Mouse (Mus musculus): ENCODE measurements around the gene Ccnd2. TPM values are rescaled to one million over a fixed set of nuclear protein-coding genes. Genes with fewer than 3 reads are reported as not detected.

Gene Ccnd2
- polyA plus RNA-seq, 1 experiment from 2014 or later: 286 TPM

GRCm38 (mm10) chr6:127149944-127150662 is 1.9 kb downstream of the Ccnd2 start:
- WGBS: under 1% methylated on average over 31 of the region's 38 CpGs
- no peaks in the 10 kb centered on the region for H3K27me3 ChIP-seq (replicated peaks; ENCODE audit: insufficient read depth, low read length)
- no peaks in the 10 kb centered on the region for H3K36me3 ChIP-seq (ENCODE audit: insufficient read depth, low read length)
- peaks cover 32% of the 10 kb centered on the region; the same call in 1 of the 2 replicates for H3K4me1 ChIP-seq (ENCODE audit: insufficient read depth, low read depth, low read length)
- ATAC-seq (no peak), DNase-seq (ENCODE audit: low spot score) (no peak)
- peak overlapping the region; percentile 59 for H3K27ac ChIP-seq (ENCODE audit: low read length)
- TF ChIP-seq CTCF (IDR thresholded peaks at IDR 0.05) (no peak), EP300 (IDR thresholded peaks at IDR 0.05) (no peak)
- no peaks in the 10 kb centered on the region for H3K9me3 ChIP-seq (ENCODE audit: low read length)
- H3K4me3 ChIP-seq (ENCODE audit: low read depth, low read length): peak overlapping the region; percentile 75
- peak overlapping the region; percentile 84 for H3K9ac ChIP-seq (replicated peaks; ENCODE audit: low read depth)
- peak overlapping the region; percentile 90 for H3K4me2 ChIP-seq (replicated peaks; ENCODE audit: low read depth, low read length)

- TF ChIP-seq EP300 (IDR thresholded peaks at IDR 0.05): no peak
- no peak for TF ChIP-seq CTCF (IDR thresholded peaks at IDR 0.05)
- Histone ChIP-seq H3K36me3 (ENCODE audit: insufficient read depth, low read length) (no peaks in the 10 kb centered on the region), H3K4me1 (ENCODE audit: insufficient read depth, low read depth, low read length) (peaks cover 32% of the 10 kb centered on the region; the same call in 1 of the 2 replicates), H3K4me2 (replicated peaks; ENCODE audit: low read depth, low read length) (peak overlapping the region; percentile 90), H3K9me3 (ENCODE audit: low read length) (no peaks in the 10 kb centered on the region), H3K9ac (replicated peaks; ENCODE audit: low read depth) (peak overlapping the region; percentile 84), H3K27ac (ENCODE audit: low read length) (peak overlapping the region; percentile 59), H3K4me3 (ENCODE audit: low read depth, low read length) (peak overlapping the region; percentile 75), H3K27me3 (replicated peaks; ENCODE audit: insufficient read depth, low read length) (no peaks in the 10 kb centered on the region)
- WGBS: under 1% methylated on average over 30 of the region's 30 CpGs
- DNase-seq (ENCODE audit: low spot score) (peak; percentile 50), ATAC-seq (no peak)
These were observed 2.6 kb downstream of the Ccnd2 start for GRCm38 (mm10) chr6:127149303-127149943.

- ATAC-seq: no peak
- H3K27me3 ChIP-seq (replicated peaks; ENCODE audit: insufficient read depth, low read length): no peaks in the 10 kb centered on the region
- no peaks in the 10 kb centered on the region for H3K36me3 ChIP-seq (ENCODE audit: insufficient read depth, low read length)
- peak overlapping the region; percentile 75 for H3K4me3 ChIP-seq (ENCODE audit: low read depth, low read length)
- no peaks in the 10 kb centered on the region for H3K9me3 ChIP-seq (ENCODE audit: low read length)
- 15% methylated on average over 20 of the region's 20 CpGs for WGBS
- H3K27ac ChIP-seq (ENCODE audit: low read length): no peak overlapping the region
- H3K9ac ChIP-seq (replicated peaks; ENCODE audit: low read depth): peak overlapping the region; percentile 84
- H3K4me1 ChIP-seq (ENCODE audit: insufficient read depth, low read depth, low read length): peaks cover 29% of the 10 kb centered on the region; the same call in 1 of the 2 replicates
- peak; percentile 46 for DNase-seq (ENCODE audit: low spot score)
- peak overlapping the region; percentile 90 for H3K4me2 ChIP-seq (replicated peaks; ENCODE audit: low read depth, low read length)
- TF ChIP-seq EP300 (IDR thresholded peaks at IDR 0.05) (no peak), CTCF (IDR thresholded peaks at IDR 0.05) (peak; percentile 4; the same call in 1 of the 2 replicates)
These were observed 3.3 kb downstream of the Ccnd2 start for GRCm38 (mm10) chr6:127148526-127149302.

GRCm38 (mm10) chr6:127147665-127148064 is 4.3 kb downstream of the Ccnd2 start:
- DNase-seq (ENCODE audit: low spot score): peak; percentile 94
- WGBS: 0% methylated on average over 4 of the region's 4 CpGs
- Histone ChIP-seq H3K4me2 (replicated peaks; ENCODE audit: low read depth, low read length) (no peak overlapping the region), H3K9ac (replicated peaks; ENCODE audit: low read depth) (no peak overlapping the region), H3K4me1 (ENCODE audit: insufficient read depth, low read depth, low read length) (peaks cover 20% of the 10 kb centered on the region; the same call in 1 of the 2 replicates), H3K9me3 (ENCODE audit: low read length) (no peaks in the 10 kb centered on the region), H3K36me3 (ENCODE audit: insufficient read depth, low read length) (no peaks in the 10 kb centered on the region), H3K4me3 (ENCODE audit: low read depth, low read length) (no peak overlapping the region), H3K27me3 (replicated peaks; ENCODE audit: insufficient read depth, low read length) (no peaks in the 10 kb centered on the region), H3K27ac (ENCODE audit: low read length) (no peak overlapping the region)
- TF ChIP-seq CTCF (IDR thresholded peaks at IDR 0.05) (peak; percentile 100), EP300 (IDR thresholded peaks at IDR 0.05) (no peak)
- ATAC-seq: peak; percentile 34

- H3K36me3 ChIP-seq (ENCODE audit: insufficient read depth, low read length): no peaks in the 10 kb centered on the region
- DNase-seq (ENCODE audit: low spot score) (no peak), ATAC-seq (no peak)
- no peak overlapping the region for H3K27ac ChIP-seq (ENCODE audit: low read length)
- H3K4me3 ChIP-seq (ENCODE audit: low read depth, low read length): no peak overlapping the region
- H3K9ac ChIP-seq (replicated peaks; ENCODE audit: low read depth): no peak overlapping the region
- 82% methylated on average over 3 of the region's 3 CpGs for WGBS
- no peak for TF ChIP-seq CTCF (IDR thresholded peaks at IDR 0.05)
- no peak for TF ChIP-seq EP300 (IDR thresholded peaks at IDR 0.05)
- peaks cover 9% of the 10 kb centered on the region; the same call in 1 of the 2 replicates for H3K4me1 ChIP-seq (ENCODE audit: insufficient read depth, low read depth, low read length)
- no peaks in the 10 kb centered on the region for H3K27me3 ChIP-seq (replicated peaks; ENCODE audit: insufficient read depth, low read length)
- H3K9me3 ChIP-seq (ENCODE audit: low read length): no peaks in the 10 kb centered on the region
- H3K4me2 ChIP-seq (replicated peaks; ENCODE audit: low read depth, low read length): no peak overlapping the region
These were observed 5.6 kb downstream of the Ccnd2 start for GRCm38 (mm10) chr6:127146322-127146947.
